Mouse (Mus musculus) urinary bladder, postnatal 14 days (tissue): ENCODE measurements around the gene Pi4k2b.
A peak's percentile ranks its signal among the peaks of the same experiment; 100 is the strongest.
"Not testable (repeated sequence)": the region's sequence is repeated elsewhere in the genome, so short reads cannot be mapped to it uniquely, and the experiment has no call there.

ENCODE experiments used
- DNase-seq: peaks from one replicate; pipeline ENCODE4 v3.0.0; 2021; ENCODE audit warnings: low spot score

The Pi4k2b gene

GRCm38 (mm10) chr5:52776466-52777354 is 35.3 kb downstream of the Pi4k2b start:
- DNase-seq: not testable (repeated sequence)

GRCm38 (mm10) chr5:52782523-52783250 is 41.3 kb downstream of the Pi4k2b start:
- DNase-seq: peak; percentile 83

GRCm38 (mm10) chr5:52783251-52783620 is 41.9 kb downstream of the Pi4k2b start:
- DNase-seq: no peak

GRCm38 (mm10) chr5:52783957-52784356 is 42.6 kb downstream of the Pi4k2b start:
- no peak for DNase-seq

- no peak for DNase-seq
Measured at GRCm38 (mm10) chr5:52786556-52787322, 45.4 kb downstream of the Pi4k2b start.

- DNase-seq: no peak
Measured at GRCm38 (mm10) chr5:52793230-52793629, 51.9 kb downstream of the Pi4k2b start.

GRCm38 (mm10) chr5:52794109-52794508 is 52.7 kb downstream of the Pi4k2b start:
- no peak for DNase-seq

GRCm38 (mm10) chr5:52799274-52799985 is 58.1 kb downstream of the Pi4k2b start:
- no peak for DNase-seq

- no peak for DNase-seq
Measured at GRCm38 (mm10) chr5:52805801-52806200, 64.4 kb downstream of the Pi4k2b start.

- no peak for DNase-seq
Measured at GRCm38 (mm10) chr5:52806349-52806748, 65.0 kb downstream of the Pi4k2b start.

- no peak for DNase-seq
Measured at GRCm38 (mm10) chr5:52807030-52807429, 65.7 kb downstream of the Pi4k2b start.

GRCm38 (mm10) chr5:52810446-52810845 is 69.1 kb downstream of the Pi4k2b start:
- no peak for DNase-seq

- DNase-seq: peak; percentile 28
Measured at GRCm38 (mm10) chr5:52811056-52811455, 69.7 kb downstream of the Pi4k2b start.

- DNase-seq: no peak
Measured at GRCm38 (mm10) chr5:52812456-52812855, 71.1 kb downstream of the Pi4k2b start.

- no peak for DNase-seq
Measured at GRCm38 (mm10) chr5:52813312-52813711, 71.9 kb downstream of the Pi4k2b start.

GRCm38 (mm10) chr5:52818676-52819075 is 77.3 kb downstream of the Pi4k2b start:
- DNase-seq: no peak
